Mouse (Mus musculus): ENCODE measurements around the gene Gm49342. TPM values are rescaled to one million over a fixed set of nuclear protein-coding genes. Genes with fewer than 3 reads are reported as not detected.
"Not testable (repeated sequence)": the region's sequence is repeated elsewhere in the genome, so short reads cannot be mapped to it uniquely, and the experiment has no call there.

Gm49342 gene
- polyA plus RNA-seq, 1 experiment, result 23.9 TPM

DNA sequence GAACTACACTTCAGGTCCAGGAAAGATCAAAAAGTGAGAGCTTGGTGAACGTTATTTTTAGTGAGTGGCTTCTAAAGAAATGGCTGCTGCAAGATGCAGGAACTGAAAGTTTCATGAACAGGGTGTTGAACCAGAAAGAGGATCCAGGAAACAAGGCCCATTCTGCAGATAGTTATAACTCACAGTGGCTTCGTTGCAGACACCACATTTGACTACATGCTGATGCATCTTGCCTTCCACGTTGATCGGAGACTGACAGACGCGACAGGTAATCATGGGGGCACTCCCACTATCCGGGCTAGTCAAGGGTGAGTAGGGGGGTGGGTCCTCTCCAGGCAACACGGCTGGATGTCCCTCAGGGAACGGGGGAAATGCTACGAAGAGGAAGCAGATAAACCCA, 14.4 kb upstream of the Gm49342 start:
- Histone ChIP-seq H3K4me1 (ENCODE audit: control insufficient read depth, insufficient read depth, low read length) (no peaks in the 10 kb centered on the region), H3K27ac (ENCODE audit: insufficient read depth, low read length) (peak overlapping the region; percentile 69; the same call in 1 of the 2 replicates), H3K4me3 (replicated peaks; ENCODE audit: insufficient read depth, low read depth, low read length) (peak overlapping the region; percentile 82), H3K27me3 (ENCODE audit: control insufficient read depth, insufficient read depth, low read length) (no peaks in the 10 kb centered on the region)
- DNase-seq, result no peak
- TF ChIP-seq POLR2A (IDR thresholded peaks at IDR 0.05; ENCODE audit: borderline replicate concordance, insufficient read depth, low read length) (no peak), CTCF (IDR thresholded peaks at IDR 0.05; ENCODE audit: borderline replicate concordance, insufficient read depth, low read depth, low read length) (no peak)
- 7% methylated on average over 10 of the region's 10 CpGs for WGBS

DNA sequence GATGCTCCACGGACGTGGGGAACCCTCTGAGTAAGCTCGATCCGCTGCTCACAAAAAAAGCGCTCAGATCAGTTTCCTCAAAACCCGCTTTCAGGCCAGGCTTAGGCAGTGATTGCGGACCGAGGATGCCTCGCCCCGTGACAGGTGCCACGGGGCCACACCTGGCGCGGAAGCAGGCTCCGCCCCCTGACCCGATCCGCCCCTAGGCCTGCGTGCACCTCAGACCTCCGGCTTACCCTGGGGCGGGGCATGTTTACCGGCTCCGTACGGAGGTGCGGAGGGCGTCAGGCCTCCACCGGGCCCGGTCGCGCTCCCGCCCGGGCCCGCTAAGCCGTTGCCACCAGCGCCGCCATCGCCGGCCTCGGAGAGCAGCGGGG, 14.0 kb upstream of the Gm49342 start:
- TF ChIP-seq CTCF (IDR thresholded peaks at IDR 0.05; ENCODE audit: borderline replicate concordance, insufficient read depth, low read depth, low read length), result no peak
- no peak for TF ChIP-seq POLR2A (IDR thresholded peaks at IDR 0.05; ENCODE audit: borderline replicate concordance, insufficient read depth, low read length)
- H3K4me1 ChIP-seq (ENCODE audit: control insufficient read depth, insufficient read depth, low read length), result no peaks in the 10 kb centered on the region
- no peak for DNase-seq
- peak overlapping the region; percentile 69 for H3K27ac ChIP-seq (ENCODE audit: insufficient read depth, low read length)
- H3K27me3 ChIP-seq (ENCODE audit: control insufficient read depth, insufficient read depth, low read length), result no peaks in the 10 kb centered on the region
- peak overlapping the region; percentile 82 for H3K4me3 ChIP-seq (replicated peaks; ENCODE audit: insufficient read depth, low read depth, low read length)
- under 1% methylated on average over 38 of the region's 38 CpGs for WGBS

DNA sequence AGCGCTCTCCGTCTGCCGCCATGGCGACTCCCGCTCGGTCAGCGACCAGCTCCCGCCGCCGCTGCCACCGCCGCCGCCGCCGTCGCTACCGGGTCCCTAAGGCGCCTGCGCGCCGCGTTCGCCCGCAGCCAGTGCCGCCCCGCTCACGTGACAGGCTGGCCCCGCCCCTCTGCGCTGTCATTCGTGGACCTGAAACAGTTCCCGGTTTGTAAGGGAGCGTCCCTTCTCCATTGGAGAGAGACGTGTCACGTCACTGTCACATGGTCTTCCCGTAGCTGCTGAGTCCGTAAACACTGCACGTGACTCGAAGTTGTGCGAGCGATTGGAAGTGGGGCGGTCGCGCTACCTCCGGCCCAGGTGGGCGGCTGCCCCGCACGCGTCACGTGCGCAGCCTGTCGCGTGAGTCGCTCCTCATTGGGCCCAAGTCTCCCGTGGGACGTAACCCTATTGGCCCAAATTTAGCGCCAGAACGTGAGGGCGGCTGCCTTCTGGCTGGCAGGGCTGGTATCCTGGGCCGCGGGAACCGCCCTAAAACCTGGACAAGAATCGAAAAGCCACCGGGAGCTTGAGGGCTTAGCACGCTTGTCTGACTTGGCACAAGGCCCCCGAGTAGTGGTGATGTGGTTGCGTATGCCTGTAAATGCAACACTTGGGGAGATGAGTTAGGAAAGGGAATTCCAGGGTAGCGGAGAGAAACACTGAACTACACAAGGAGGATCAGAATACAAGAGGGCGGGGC, 13.4 kb upstream of the Gm49342 start, which contains the start of the genes Pip4p1 and Pnp:
Gene Pip4p1 (minus strand): TSS at position 103 of the 739 bp plus-strand sequence.
Gene Pnp (plus strand): TSS at position 329 of the 739 bp plus-strand sequence.
- Histone ChIP-seq H3K27me3 (ENCODE audit: control insufficient read depth, insufficient read depth, low read length) (no peaks in the 10 kb centered on the region), H3K4me3 (replicated peaks; ENCODE audit: insufficient read depth, low read depth, low read length) (peak within 1 kb of the TSS; percentile 82), H3K4me1 (ENCODE audit: control insufficient read depth, insufficient read depth, low read length) (no peaks in the 10 kb centered on the region), H3K27ac (ENCODE audit: insufficient read depth, low read length) (peak within 1 kb of the TSS; percentile 69)
- peak; percentile 99 to 100 for DNase-seq
- TF ChIP-seq CTCF (IDR thresholded peaks at IDR 0.05; ENCODE audit: borderline replicate concordance, insufficient read depth, low read depth, low read length), result no peak
- TF ChIP-seq POLR2A (IDR thresholded peaks at IDR 0.05; ENCODE audit: borderline replicate concordance, insufficient read depth, low read length), result peak; percentile 74
- WGBS, result under 1% methylated on average over 68 of the region's 68 CpGs

DNA sequence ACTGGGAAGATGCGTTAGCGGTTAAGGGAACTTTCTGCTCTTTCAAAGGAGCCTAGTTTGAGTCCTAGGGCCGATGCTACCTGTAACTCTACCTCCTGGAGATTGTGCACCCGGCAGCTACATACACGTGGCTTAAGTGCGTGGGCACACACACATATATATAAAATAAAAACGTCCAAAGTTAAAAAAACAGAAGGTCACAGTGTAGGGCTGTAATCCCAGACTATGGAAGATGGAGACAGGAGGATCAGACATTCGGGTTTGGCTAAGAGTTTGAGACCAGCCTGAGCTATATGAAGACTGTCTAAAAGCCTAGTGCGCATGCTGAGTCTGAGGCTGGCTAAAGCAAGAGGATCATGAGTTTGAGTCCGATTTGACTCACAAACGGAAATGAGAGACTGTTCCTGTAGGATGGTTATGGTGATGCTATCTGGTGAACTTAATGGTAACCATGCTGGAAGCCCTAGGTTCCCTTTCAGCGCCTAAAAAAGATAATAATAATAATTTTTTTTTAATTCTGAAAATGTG, 12.8 kb upstream of the Gm49342 start:
- H3K27me3 ChIP-seq (ENCODE audit: control insufficient read depth, insufficient read depth, low read length), result no peaks in the 10 kb centered on the region
- WGBS, result 7% methylated on average over 12 of the region's 12 CpGs
- H3K27ac ChIP-seq (ENCODE audit: insufficient read depth, low read length), result peak overlapping the region; percentile 11; the same call in 1 of the 2 replicates
- DNase-seq, result peak in 1 of 2 experiments; percentile 14
- H3K4me1 ChIP-seq (ENCODE audit: control insufficient read depth, insufficient read depth, low read length), result no peaks in the 10 kb centered on the region
- TF ChIP-seq CTCF (IDR thresholded peaks at IDR 0.05; ENCODE audit: borderline replicate concordance, insufficient read depth, low read depth, low read length), result no peak
- no peak for TF ChIP-seq POLR2A (IDR thresholded peaks at IDR 0.05; ENCODE audit: borderline replicate concordance, insufficient read depth, low read length)
- H3K4me3 ChIP-seq (replicated peaks; ENCODE audit: insufficient read depth, low read depth, low read length), result peak overlapping the region; percentile 77

DNA sequence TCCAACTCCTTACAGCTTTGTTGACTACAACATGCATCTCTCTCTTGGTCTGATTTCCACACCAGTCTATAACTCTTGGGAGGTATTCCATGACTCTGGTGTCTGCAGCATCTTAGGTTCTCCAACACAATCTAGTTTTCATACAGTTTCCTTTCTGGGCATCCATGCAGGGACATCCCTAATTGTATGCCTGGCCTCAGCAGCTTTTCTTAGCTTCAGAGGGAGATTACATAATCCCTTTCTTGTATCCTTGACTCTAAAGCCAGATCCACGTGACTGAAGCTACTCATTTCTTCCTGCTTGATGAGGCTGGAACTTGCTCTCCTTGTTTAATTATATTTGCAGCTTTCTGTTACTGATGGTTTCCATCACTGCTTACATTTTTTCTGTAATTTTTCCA, 7.7 kb upstream of the Gm49342 start:
- H3K27me3 ChIP-seq (ENCODE audit: control insufficient read depth, insufficient read depth, low read length), result no peaks in the 10 kb centered on the region
- 55% methylated on average over 1 of the region's 1 CpGs for WGBS
- H3K4me3 ChIP-seq (replicated peaks; ENCODE audit: insufficient read depth, low read depth, low read length), result no peak overlapping the region
- TF ChIP-seq CTCF (IDR thresholded peaks at IDR 0.05; ENCODE audit: borderline replicate concordance, insufficient read depth, low read depth, low read length), result no peak
- TF ChIP-seq POLR2A (IDR thresholded peaks at IDR 0.05; ENCODE audit: borderline replicate concordance, insufficient read depth, low read length), result no peak
- DNase-seq, result no peak
- H3K4me1 ChIP-seq (ENCODE audit: control insufficient read depth, insufficient read depth, low read length), result no peaks in the 10 kb centered on the region
- no peak overlapping the region for H3K27ac ChIP-seq (ENCODE audit: insufficient read depth, low read length)

DNA sequence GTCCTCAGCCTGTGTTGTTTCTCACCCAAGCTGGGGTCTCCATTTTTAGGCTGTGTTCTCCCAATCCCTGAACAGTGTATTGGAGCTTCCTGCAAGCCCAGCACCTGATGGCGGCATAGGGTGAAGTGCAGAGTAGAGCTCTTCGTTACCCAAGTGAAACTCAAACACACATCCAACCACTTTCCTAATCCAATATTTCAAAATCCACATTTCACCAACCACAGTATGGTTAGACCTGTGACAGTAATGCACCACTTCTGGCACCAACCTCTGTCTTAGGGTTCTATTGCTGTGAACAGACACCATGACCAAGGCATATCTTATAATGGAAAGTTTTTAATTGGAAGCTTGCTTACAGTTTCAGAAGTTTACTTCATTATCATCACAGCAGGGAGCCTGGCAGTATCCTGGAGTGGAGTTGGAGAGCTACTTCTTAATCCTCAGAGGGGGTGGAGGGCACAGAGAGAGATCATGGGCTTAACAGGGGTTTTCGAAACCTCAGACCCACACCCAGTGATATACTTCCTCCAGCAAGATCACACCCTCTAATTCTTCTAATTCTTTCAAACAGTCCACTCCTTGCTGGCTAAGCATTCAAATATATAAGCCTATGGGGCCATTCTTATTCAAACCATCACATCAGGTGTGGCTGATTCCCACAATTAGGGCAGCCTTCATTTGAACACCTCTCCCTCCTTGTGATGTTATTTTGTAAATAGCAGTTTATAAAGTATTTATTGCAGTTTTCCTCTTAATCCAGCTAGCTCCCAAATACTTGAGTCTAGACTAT, 6.0 kb upstream of the Gm49342 start:
- H3K4me3 ChIP-seq (replicated peaks; ENCODE audit: insufficient read depth, low read depth, low read length), result no peak overlapping the region
- no peak overlapping the region for H3K27ac ChIP-seq (ENCODE audit: insufficient read depth, low read length)
- TF ChIP-seq CTCF (IDR thresholded peaks at IDR 0.05; ENCODE audit: borderline replicate concordance, insufficient read depth, low read depth, low read length) (no peak), POLR2A (IDR thresholded peaks at IDR 0.05; ENCODE audit: borderline replicate concordance, insufficient read depth, low read length) (no peak)
- no peak for DNase-seq
- WGBS, result 93% methylated on average over 3 of the region's 3 CpGs
- no peaks in the 10 kb centered on the region for H3K4me1 ChIP-seq (ENCODE audit: control insufficient read depth, insufficient read depth, low read length)
- no peaks in the 10 kb centered on the region for H3K27me3 ChIP-seq (ENCODE audit: control insufficient read depth, insufficient read depth, low read length)

DNA sequence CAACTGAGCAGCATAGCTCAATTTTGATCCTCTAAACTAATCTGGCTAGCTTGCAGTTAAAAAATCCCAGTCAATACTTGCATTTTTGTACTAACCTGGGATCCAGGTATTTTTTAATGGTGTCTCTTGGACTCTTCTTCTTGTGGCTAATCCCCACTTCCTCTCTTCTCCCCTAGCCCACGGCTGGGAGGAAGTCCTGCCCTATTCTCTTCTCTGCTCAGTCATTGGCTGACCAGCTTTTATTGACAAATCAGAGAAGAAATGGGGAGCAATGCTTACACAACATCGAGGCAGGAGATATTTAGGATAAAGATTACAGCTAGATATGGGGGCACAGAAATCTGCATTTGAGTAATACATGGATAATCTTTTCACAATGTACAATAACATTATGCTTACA, 5.4 kb upstream of the Gm49342 start:
- TF ChIP-seq CTCF (IDR thresholded peaks at IDR 0.05; ENCODE audit: borderline replicate concordance, insufficient read depth, low read depth, low read length), result no peak
- no peak for TF ChIP-seq POLR2A (IDR thresholded peaks at IDR 0.05; ENCODE audit: borderline replicate concordance, insufficient read depth, low read length)
- H3K27me3 ChIP-seq (ENCODE audit: control insufficient read depth, insufficient read depth, low read length), result no peaks in the 10 kb centered on the region
- H3K4me1 ChIP-seq (ENCODE audit: control insufficient read depth, insufficient read depth, low read length), result no peaks in the 10 kb centered on the region
- no peak overlapping the region for H3K4me3 ChIP-seq (replicated peaks; ENCODE audit: insufficient read depth, low read depth, low read length)
- 40% methylated on average over 2 of the region's 2 CpGs for WGBS
- DNase-seq, result no peak
- no peak overlapping the region for H3K27ac ChIP-seq (ENCODE audit: insufficient read depth, low read length)

DNA sequence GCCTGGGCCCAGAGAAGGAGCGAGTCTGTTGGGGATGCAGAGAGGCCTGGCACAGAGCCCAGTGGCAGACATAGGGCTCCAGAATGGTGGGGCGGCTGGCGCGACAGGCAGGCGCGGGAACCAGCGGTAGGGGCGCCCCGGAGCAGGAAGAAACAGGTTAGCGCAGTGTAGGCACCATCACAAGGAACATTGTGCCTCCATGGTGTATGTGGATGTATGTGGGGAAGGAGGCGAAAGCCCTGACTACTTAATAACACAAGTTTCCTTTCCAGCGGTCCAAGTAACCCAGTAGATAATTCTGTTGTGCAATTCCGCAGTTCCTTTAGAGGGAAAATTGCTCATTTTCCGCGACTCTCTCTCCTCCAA, 334 bp downstream of the Gm49342 start:
- not testable (repeated sequence) for H3K27me3 ChIP-seq (ENCODE audit: control insufficient read depth, insufficient read depth, low read length); H3K4me1 ChIP-seq (ENCODE audit: control insufficient read depth, insufficient read depth, low read length); DNase-seq
- WGBS, result under 1% methylated on average over 15 of the region's 15 CpGs
- Histone ChIP-seq H3K27ac (ENCODE audit: insufficient read depth, low read length) (peak overlapping the region; percentile 51; the same call in 1 of the 2 replicates), H3K4me3 (replicated peaks; ENCODE audit: insufficient read depth, low read depth, low read length) (peak overlapping the region; percentile 45)

DNA sequence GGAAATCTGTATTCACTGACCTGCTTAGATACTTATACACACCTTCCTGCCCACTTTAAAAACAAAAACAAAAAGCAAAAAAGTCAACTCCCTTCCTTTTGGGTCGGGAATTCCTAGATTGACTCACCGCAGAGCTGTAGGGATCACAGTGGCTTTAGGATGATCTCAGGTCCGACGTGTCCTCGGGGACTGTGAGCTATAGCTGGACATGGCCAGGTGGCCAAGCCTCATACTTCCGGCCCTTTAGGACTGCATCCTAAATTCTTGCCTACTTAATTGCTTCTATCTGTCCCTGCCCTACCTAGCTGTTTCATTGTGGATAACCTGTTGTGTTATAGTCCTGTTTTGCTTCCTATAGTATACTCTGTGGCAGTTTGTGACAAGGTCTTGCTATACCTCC, 764 bp downstream of the Gm49342 start:
- not testable (repeated sequence) for H3K27me3 ChIP-seq (ENCODE audit: control insufficient read depth, insufficient read depth, low read length); H3K4me1 ChIP-seq (ENCODE audit: control insufficient read depth, insufficient read depth, low read length)
- Histone ChIP-seq H3K4me3 (replicated peaks; ENCODE audit: insufficient read depth, low read depth, low read length) (peak overlapping the region; percentile 30), H3K27ac (ENCODE audit: insufficient read depth, low read length) (peak overlapping the region; percentile 51; the same call in 1 of the 2 replicates)
- 1% methylated on average over 6 of the region's 6 CpGs for WGBS
- DNase-seq, result peak in 1 of 2 experiments; percentile 6

DNA sequence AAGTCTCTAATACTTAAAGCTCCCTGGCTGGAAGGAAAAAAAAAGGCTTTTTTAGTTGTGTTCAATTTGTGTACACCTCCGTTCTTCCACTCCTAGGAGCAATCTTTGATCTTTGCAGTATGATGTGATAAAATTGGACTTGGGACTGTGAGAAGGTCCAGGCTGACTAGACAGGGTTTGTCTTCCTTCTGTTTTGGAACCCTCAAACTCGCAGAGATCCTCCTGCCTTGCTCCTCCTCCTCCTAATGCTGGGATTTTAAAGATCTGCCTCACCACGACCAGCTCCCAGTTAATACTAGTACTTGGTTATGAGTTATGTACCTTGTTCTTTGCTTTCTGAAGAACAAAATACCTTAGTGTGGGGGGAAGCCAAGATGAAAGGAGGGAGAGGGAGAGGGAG, 1.2 kb downstream of the Gm49342 start:
- not testable (repeated sequence) for DNase-seq; H3K4me3 ChIP-seq (replicated peaks; ENCODE audit: insufficient read depth, low read depth, low read length); H3K4me1 ChIP-seq (ENCODE audit: control insufficient read depth, insufficient read depth, low read length); H3K27me3 ChIP-seq (ENCODE audit: control insufficient read depth, insufficient read depth, low read length); H3K27ac ChIP-seq (ENCODE audit: insufficient read depth, low read length)
- WGBS, result 22% methylated on average over 3 of the region's 3 CpGs

Measured in cerebellum, adult 2 months (tissue).